Mouse (Mus musculus) liver, adult (tissue): ENCODE measurements at regions not wholly inside any gene's neighbourhood (a gene's known extent, or its start where the extent isn't known, plus 50 kb on each side); places are given as distances from the start of the nearest gene placed in this dataset.

Experiments used
- GATA4 ChIP-seq: IDR thresholded peaks from 2 replicates; pipeline ENCODE4 v1.6.1; 2014; ENCODE audit warnings: mild to moderate bottlenecking, low read length; ENCODE audit not compliant: insufficient replicate concordance

- peak; percentile 7; the same call in 1 of the 2 replicates for TF ChIP-seq GATA4
Measured at GRCm38 (mm10) chr13:43900758-43901157, 116.2 kb downstream of the Cd83 start.

- no peak for TF ChIP-seq GATA4
Measured at GRCm38 (mm10) chr13:43903391-43903790, 118.8 kb downstream of the Cd83 start.

- no peak for TF ChIP-seq GATA4
Measured at GRCm38 (mm10) chr13:43904291-43904690, 119.7 kb downstream of the Cd83 start.

GRCm38 (mm10) chr13:43906241-43906640 is 121.7 kb downstream of the Cd83 start:
- TF ChIP-seq GATA4, result no peak

GRCm38 (mm10) chr13:43907425-43907824 is 122.8 kb downstream of the Cd83 start:
- TF ChIP-seq GATA4, result peak; percentile 10; the same call in 1 of the 2 replicates

- peak; percentile 89; the same call in 1 of the 2 replicates for TF ChIP-seq GATA4
Measured at GRCm38 (mm10) chr13:43908041-43908644, 123.6 kb downstream of the Cd83 start.

GRCm38 (mm10) chr13:43909933-43910332 is 125.4 kb downstream of the Cd83 start:
- 0 out of 2 replicates have a peak, but pooled peaks have one; percentile 61 for TF ChIP-seq GATA4

- no peak for TF ChIP-seq GATA4
Measured at GRCm38 (mm10) chr13:43913476-43913875, 128.9 kb downstream of the Cd83 start.

- TF ChIP-seq GATA4, result no peak
Measured at GRCm38 (mm10) chr13:43919781-43920420, 135.3 kb downstream of the Cd83 start.

GRCm38 (mm10) chr13:43930081-43930981 is 145.8 kb downstream of the Cd83 start:
- TF ChIP-seq GATA4, result no peak

GRCm38 (mm10) chr13:43932946-43933345 is 148.4 kb downstream of the Cd83 start:
- TF ChIP-seq GATA4, result no peak

- TF ChIP-seq GATA4, result no peak
Measured at GRCm38 (mm10) chr13:43935284-43935683, 150.7 kb downstream of the Cd83 start.

GRCm38 (mm10) chr13:43936504-43936903 is 151.9 kb downstream of the Cd83 start:
- no peak for TF ChIP-seq GATA4

- TF ChIP-seq GATA4, result no peak
Measured at GRCm38 (mm10) chr13:43938611-43939010, 154.0 kb downstream of the Cd83 start.

- no peak for TF ChIP-seq GATA4
Measured at GRCm38 (mm10) chr13:43939375-43939774, 154.8 kb downstream of the Cd83 start.

- TF ChIP-seq GATA4, result no peak
Measured at GRCm38 (mm10) chr13:43941731-43942130, 157.2 kb downstream of the Cd83 start.
